Mouse (Mus musculus): ENCODE results near the gene Dzip3. TPM values are rescaled to one million over a fixed set of nuclear protein-coding genes. Genes with fewer than 3 reads are reported as not detected.

Dzip3 gene
- polyA plus RNA-seq (2015; fragmentation: Nextera tagmentation; extraction: Ambion mirVana) = 48.2 and 50.1 TPM in 2 replicates

GRCm38 (mm10) chr16:48993559-48994342, at the start of gene Dzip3, which contains the start of gene Cip2a:
TSS of gene Dzip3 (minus strand) at chr16:48994165.
TSS of gene Cip2a (plus strand) at chr16:48994185.
- peaks cover 3% of the 10 kb centered on the region; the same call in 1 of the 2 replicates for H3K36me3 ChIP-seq
- H3K4me2 ChIP-seq = peak within 1 kb of the TSS; percentile 93
- peaks cover 21% of the 10 kb centered on the region for H3K4me1 ChIP-seq (replicated peaks)
- H3K4me3 ChIP-seq = peak within 1 kb of the TSS; percentile 86
- H3K9ac ChIP-seq = peak within 1 kb of the TSS; percentile 96
- no peaks in the 10 kb centered on the region for H3K27me3 ChIP-seq
- peak; percentile 99 for ATAC-seq (ENCODE audit: low read depth)
- H3K27ac ChIP-seq (replicated peaks) = peak within 1 kb of the TSS; percentile 98
- under 1% methylated on average over 74 of the region's 74 CpGs for WGBS
- no peaks in the 10 kb centered on the region for H3K9me3 ChIP-seq

DNA sequence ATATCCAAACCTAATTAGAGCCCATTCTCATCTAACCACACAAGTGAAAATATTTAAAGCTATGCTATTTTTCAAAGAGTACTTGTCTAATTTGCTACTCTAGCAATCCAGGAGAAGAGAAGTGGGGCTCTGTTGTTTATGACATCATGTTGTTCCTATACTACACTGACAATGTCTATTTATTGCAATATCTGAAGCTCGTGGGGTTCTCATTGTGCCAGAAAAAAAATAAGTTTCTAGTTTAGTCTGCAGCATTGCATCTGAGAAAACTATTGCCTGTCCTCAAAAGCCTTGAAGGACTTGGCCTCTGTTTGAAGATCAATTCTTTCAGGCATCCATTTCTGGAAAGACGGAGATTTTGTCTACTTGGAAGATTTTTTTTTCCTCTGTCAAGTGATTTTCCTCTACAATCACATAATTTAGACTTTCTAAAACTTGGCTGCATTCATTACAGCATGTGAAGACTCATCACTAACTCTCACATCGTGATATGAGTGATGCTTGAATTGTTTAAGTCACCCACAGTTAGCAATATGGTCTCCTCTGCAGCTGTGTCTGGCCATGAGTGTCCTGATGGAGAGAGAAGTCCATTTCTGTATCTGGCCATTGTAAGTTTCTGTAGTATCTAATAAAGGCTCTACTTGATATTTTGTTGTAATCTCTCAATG, 46.7 kb upstream of the Dzip3 start:
- H3K9me3 ChIP-seq = no peaks in the 10 kb centered on the region
- ATAC-seq (ENCODE audit: low read depth) = no peak
- no peaks in the 10 kb centered on the region for H3K4me1 ChIP-seq (replicated peaks)
- H3K4me2 ChIP-seq = no peak overlapping the region
- H3K4me3 ChIP-seq = no peak overlapping the region
- H3K27me3 ChIP-seq = no peaks in the 10 kb centered on the region
- H3K36me3 ChIP-seq = no peaks in the 10 kb centered on the region
- WGBS = 84% methylated on average over 3 of the region's 3 CpGs
- H3K27ac ChIP-seq (replicated peaks) = no peak overlapping the region
- H3K9ac ChIP-seq = no peak overlapping the region

GRCm38 (mm10) chr16:49037771-49038170, 43.8 kb upstream of the Dzip3 start:
- H3K36me3 ChIP-seq = no peaks in the 10 kb centered on the region
- H3K27ac ChIP-seq (replicated peaks) = no peak overlapping the region
- no peaks in the 10 kb centered on the region for H3K9me3 ChIP-seq
- H3K4me3 ChIP-seq = no peak overlapping the region
- no peak overlapping the region for H3K9ac ChIP-seq
- 81% methylated on average over 4 of the region's 4 CpGs for WGBS
- H3K27me3 ChIP-seq = no peaks in the 10 kb centered on the region
- no peak overlapping the region for H3K4me2 ChIP-seq
- no peak for ATAC-seq (ENCODE audit: low read depth)
- no peaks in the 10 kb centered on the region for H3K4me1 ChIP-seq (replicated peaks)

GRCm38 (mm10) chr16:49035852-49036251, 41.9 kb upstream of the Dzip3 start:
- WGBS = 81% methylated on average over 4 of the region's 4 CpGs
- Histone ChIP-seq H3K27me3 (no peaks in the 10 kb centered on the region), H3K27ac (replicated peaks) (no peak overlapping the region), H3K4me1 (replicated peaks) (no peaks in the 10 kb centered on the region), H3K4me2 (no peak overlapping the region), H3K9ac (no peak overlapping the region), H3K9me3 (no peaks in the 10 kb centered on the region), H3K36me3 (no peaks in the 10 kb centered on the region), H3K4me3 (no peak overlapping the region)
- no peak for ATAC-seq (ENCODE audit: low read depth)

DNA sequence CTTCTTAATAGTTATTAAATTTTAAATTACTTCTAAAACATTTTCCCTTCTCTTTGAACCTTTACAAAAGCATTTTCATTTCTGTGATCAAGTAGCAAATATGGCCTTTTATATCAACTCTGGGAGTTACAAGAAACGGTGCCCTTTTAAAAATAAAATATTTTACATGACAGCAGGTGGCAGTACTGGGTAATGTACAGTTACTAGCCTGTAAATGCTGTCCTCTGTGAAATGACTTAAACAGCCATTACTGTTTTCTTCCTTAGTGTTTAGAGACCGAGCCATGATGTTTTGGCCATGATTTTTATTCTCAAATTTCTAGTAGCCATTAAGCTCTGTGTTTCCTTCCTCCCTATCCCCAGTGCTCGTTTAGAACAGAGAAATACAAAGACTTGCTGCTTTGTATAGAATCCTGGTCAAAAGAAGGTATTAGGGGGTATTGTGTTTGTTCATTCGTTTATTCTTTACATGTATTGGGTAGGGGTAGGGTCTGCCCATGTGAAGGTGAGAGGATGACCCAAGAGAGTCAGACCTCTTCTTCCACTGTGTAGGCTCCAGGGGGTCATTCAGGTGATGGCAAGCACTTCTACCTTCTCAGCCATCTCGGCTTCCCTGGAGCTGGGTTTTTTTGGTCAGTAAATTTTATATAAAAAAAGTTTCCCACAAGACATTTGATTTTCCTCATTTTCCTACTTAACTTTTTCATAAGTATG, 22.8 kb upstream of the Dzip3 start:
- Histone ChIP-seq H3K4me1 (replicated peaks) (no peaks in the 10 kb centered on the region), H3K4me2 (no peak overlapping the region), H3K27me3 (no peaks in the 10 kb centered on the region), H3K4me3 (no peak overlapping the region), H3K36me3 (peaks cover 11% of the 10 kb centered on the region; the same call in 1 of the 2 replicates), H3K9me3 (no peaks in the 10 kb centered on the region), H3K9ac (no peak overlapping the region), H3K27ac (replicated peaks) (no peak overlapping the region)
- no peak for ATAC-seq (ENCODE audit: low read depth)
- 70% methylated on average over 5 of the region's 5 CpGs for WGBS

GRCm38 (mm10) chr16:49004151-49004550, 10.2 kb upstream of the Dzip3 start:
- Histone ChIP-seq H3K27ac (replicated peaks) (no peak overlapping the region), H3K4me2 (no peak overlapping the region), H3K27me3 (no peaks in the 10 kb centered on the region), H3K9me3 (no peaks in the 10 kb centered on the region), H3K4me1 (replicated peaks) (no peaks in the 10 kb centered on the region), H3K36me3 (peaks cover 19% of the 10 kb centered on the region; the same call in 1 of the 2 replicates), H3K4me3 (no peak overlapping the region), H3K9ac (no peak overlapping the region)
- WGBS = 96% methylated on average over 5 of the region's 5 CpGs
- ATAC-seq (ENCODE audit: low read depth) = no peak

- H3K9ac ChIP-seq = peak overlapping the region; percentile 96
- H3K4me3 ChIP-seq = peak overlapping the region; percentile 86
- ATAC-seq (ENCODE audit: low read depth) = peak; percentile 41; the same call in 1 of the 2 replicates
- H3K27ac ChIP-seq (replicated peaks) = no peak overlapping the region
- peaks cover 3% of the 10 kb centered on the region; the same call in 1 of the 2 replicates for H3K36me3 ChIP-seq
- WGBS = under 1% methylated on average over 18 of the region's 18 CpGs
- H3K9me3 ChIP-seq = no peaks in the 10 kb centered on the region
- H3K27me3 ChIP-seq = no peaks in the 10 kb centered on the region
- H3K4me1 ChIP-seq (replicated peaks) = peaks cover 21% of the 10 kb centered on the region
- peak overlapping the region; percentile 93 for H3K4me2 ChIP-seq
Measured at GRCm38 (mm10) chr16:48994343-48994693, 353 bp upstream of the Dzip3 start.

DNA sequence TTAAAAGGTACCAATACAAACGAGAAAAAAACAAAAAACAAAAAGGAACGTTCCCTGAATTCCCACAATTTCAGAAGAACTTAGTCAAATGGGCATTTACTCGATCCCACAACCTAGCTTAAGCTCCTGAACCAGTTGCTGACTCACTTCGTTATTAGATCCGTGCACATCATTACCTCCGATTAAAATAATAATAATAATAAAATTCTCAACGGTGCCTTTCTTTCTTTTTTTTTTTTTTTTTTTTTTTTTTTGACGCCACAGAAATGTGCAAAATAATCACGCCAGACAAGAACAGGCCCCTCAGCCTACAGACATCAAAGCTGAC, 770 bp downstream of the Dzip3 start:
- peaks cover 3% of the 10 kb centered on the region; the same call in 1 of the 2 replicates for H3K36me3 ChIP-seq
- H3K9ac ChIP-seq = peak overlapping the region; percentile 96
- H3K4me1 ChIP-seq (replicated peaks) = peaks cover 21% of the 10 kb centered on the region
- H3K4me3 ChIP-seq = peak overlapping the region; percentile 86
- peak overlapping the region; percentile 60 for H3K4me2 ChIP-seq
- H3K27me3 ChIP-seq = no peaks in the 10 kb centered on the region
- ATAC-seq (ENCODE audit: low read depth) = no peak
- WGBS = 3% methylated on average over 9 of the region's 9 CpGs
- H3K9me3 ChIP-seq = no peaks in the 10 kb centered on the region
- peak overlapping the region; percentile 98 for H3K27ac ChIP-seq (replicated peaks)

DNA sequence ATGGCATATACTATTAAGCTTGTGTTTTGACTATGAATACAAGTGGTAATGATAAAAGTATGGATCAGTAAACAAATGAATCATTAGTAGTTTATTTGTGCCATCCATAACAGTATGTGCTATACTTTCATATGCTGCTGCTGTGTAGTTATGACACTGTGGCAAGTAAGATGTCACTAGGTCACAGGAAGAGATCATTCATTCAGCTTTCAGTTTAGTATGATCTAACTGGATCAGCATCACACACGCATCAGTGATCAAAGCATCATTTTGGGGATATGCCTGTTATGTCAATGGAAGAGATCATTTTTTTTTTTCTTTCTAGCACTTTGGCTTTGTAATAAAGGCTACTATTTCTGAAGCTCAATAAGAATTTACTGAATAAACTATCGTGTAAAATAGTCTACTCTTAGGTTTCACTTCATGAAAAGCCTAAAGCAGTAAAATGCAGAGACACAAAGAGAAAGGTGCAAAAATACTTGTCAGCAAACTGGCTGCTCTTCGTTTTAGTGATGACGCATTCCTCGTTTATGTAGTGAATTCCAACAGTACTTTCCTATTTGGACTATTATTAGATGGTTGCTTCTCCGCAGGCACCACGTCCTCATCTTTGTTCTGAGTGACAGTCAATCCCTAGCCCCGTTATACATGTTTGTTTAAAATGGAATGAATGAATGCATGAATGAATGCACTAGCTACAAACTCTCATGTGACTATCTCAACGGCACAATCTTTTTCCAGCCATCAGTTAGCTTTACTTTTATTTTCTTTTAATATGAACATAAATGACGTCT, 1.3 kb downstream of the Dzip3 start:
- Histone ChIP-seq H3K27me3 (no peaks in the 10 kb centered on the region), H3K4me3 (peak overlapping the region; percentile 86), H3K27ac (replicated peaks) (peak overlapping the region; percentile 4; the same call in 1 of the 2 replicates), H3K4me1 (replicated peaks) (peaks cover 21% of the 10 kb centered on the region), H3K36me3 (peaks cover 3% of the 10 kb centered on the region; the same call in 1 of the 2 replicates), H3K9ac (peak overlapping the region; percentile 96), H3K9me3 (no peaks in the 10 kb centered on the region), H3K4me2 (peak overlapping the region; percentile 60)
- ATAC-seq (ENCODE audit: low read depth) = no peak
- 34% methylated on average over 10 of the region's 10 CpGs for WGBS

DNA sequence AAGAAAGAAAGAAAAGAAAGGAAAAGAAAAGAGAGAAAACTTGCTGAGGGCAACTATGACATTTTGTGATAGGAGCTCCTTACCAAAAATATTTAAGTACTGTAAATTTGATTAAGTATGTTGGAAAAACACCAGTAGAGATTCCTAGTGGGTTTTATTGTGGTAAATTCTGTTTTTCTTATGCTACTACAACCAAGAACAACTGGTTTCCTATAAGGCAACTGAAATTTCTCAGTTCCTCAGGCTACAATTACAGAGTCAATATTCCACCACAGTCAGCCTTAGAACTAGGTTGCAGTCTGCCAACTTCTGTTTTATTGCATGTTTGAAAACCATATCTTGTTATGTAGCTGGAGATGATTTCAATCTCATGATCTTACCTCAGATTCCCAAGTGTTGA, 4.3 kb downstream of the Dzip3 start:
- ATAC-seq (ENCODE audit: low read depth) = no peak
- no peaks in the 10 kb centered on the region for H3K9me3 ChIP-seq
- no peak overlapping the region for H3K27ac ChIP-seq (replicated peaks)
- no peak overlapping the region for H3K9ac ChIP-seq
- H3K4me2 ChIP-seq = no peak overlapping the region
- H3K4me1 ChIP-seq (replicated peaks) = peaks cover 16% of the 10 kb centered on the region
- no peak overlapping the region for H3K4me3 ChIP-seq
- H3K27me3 ChIP-seq = no peaks in the 10 kb centered on the region
- peaks cover 3% of the 10 kb centered on the region; the same call in 1 of the 2 replicates for H3K36me3 ChIP-seq

DNA sequence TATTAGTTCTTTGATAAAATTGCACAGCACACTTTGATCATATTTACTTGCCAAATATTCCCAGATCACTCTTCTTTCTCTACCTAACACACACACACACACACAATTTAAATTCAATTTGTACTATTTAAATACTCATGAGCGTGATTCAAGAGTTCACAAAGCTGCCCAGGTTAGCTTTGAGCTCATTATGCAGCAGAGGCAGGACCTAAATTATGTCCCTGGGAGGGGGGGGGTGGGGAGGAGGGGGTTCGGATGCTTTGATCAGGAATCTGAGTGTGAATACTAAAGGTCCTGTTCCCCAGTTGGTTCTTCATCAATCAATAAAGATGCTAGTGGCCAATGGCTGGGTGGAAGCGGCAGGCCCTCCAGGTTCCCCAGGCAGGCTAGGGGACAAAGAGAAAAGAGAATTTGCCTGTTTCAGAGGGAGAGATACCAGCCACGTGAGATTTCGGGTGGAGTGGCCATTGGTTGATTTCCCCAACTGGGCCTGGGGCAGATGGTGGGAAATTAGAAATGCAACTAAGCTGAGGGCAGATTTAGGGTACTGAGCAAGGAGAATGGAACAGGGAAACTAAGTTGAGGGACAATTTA, 8.8 kb downstream of the Dzip3 start:
- no peak for ATAC-seq (ENCODE audit: low read depth)
- Histone ChIP-seq H3K27ac (replicated peaks) (no peak overlapping the region), H3K9ac (no peak overlapping the region), H3K36me3 (peaks cover 11% of the 10 kb centered on the region), H3K27me3 (no peaks in the 10 kb centered on the region), H3K4me3 (no peak overlapping the region), H3K4me2 (no peak overlapping the region), H3K4me1 (replicated peaks) (0 out of 2 replicates have a peak, but pooled peaks cover 4% of the 10 kb centered on the region), H3K9me3 (no peaks in the 10 kb centered on the region)
- 39% methylated on average over 5 of the region's 5 CpGs for WGBS
